Mouse (Mus musculus) embryonic fibroblast, embryonic 13.5 days (primary cell): Measurements from ENCODE around the gene Clic6.

Experiments used
- CTCF ChIP-seq: IDR thresholded peaks from 2 replicates; pipeline ENCODE4 v1.5.1; 2011; ENCODE audit warnings: mild to moderate bottlenecking, control low read depth, low read length, moderate library complexity, borderline replicate concordance; ENCODE audit not compliant: insufficient read depth
- POLR2A ChIP-seq: IDR thresholded peaks from 2 replicates; pipeline ENCODE4 v1.6.1; 2011; ENCODE audit warnings: low read depth, mild to moderate bottlenecking, control low read depth, low read length, moderate library complexity

- no peak for TF ChIP-seq CTCF
- no peak for TF ChIP-seq POLR2A
Measured at GRCm38 (mm10) chr16:92555051-92555450, 69.5 kb downstream of the Clic6 start.
